Mouse (Mus musculus): ENCODE measurements at regions not wholly inside any gene's neighbourhood (a gene's known extent, or its start where the extent isn't known, plus 50 kb on each side); places are given as distances from the start of the nearest gene placed in this dataset.

DNA sequence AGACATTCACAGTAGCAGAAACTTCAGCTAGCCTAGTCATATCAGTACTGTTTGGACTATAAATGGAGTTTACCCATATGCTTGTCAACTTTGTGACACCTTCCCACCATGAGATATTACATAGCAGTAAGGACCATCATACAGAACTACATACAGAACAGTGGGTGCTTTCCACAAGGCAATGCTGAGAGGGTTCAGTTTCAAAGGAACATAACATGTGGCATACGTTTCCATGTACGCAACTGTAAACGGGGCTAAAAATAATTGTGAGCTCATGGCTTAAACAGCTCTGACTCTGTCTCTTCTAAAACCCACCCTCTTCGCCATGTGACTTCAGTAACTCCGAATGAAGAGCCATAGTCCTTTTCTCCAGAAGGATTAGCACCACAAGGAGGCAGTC, 109.0 kb upstream of the Rasgrp1 start:
- no peak for TF ChIP-seq POLR2A (IDR thresholded peaks at IDR 0.05; ENCODE audit: low read depth, low read length)
- no peak for TF ChIP-seq CTCF (IDR thresholded peaks at IDR 0.05; ENCODE audit: extremely low read depth, insufficient read depth, insufficient read length, insufficient replicate concordance)

Data from spleen, adult 2 months (tissue).